Mouse (Mus musculus) liver, adult 2 months (tissue): ENCODE measurements around the gene Pde2a. TPM values are rescaled to one million over a fixed set of nuclear protein-coding genes. Genes with fewer than 3 reads are reported as not detected.
A peak's percentile ranks its signal among the peaks of the same experiment; 100 is the strongest.

Experiments used
- DNase-seq: peaks from one replicate; pipeline ENCODE4 v3.0.0-alpha.2; 2011; ENCODE audit warnings: low read depth, low spot score; ENCODE audit errors: extremely low read depth
- H3K27ac ChIP-seq: fragments of 200-500 bp; replicated peaks from 2 replicates; pipeline ENCODE4 v1.5.1; 2012; ENCODE audit warnings: low read depth, mild to moderate bottlenecking, control low read depth, inconsistent platforms, low read length; ENCODE audit not compliant: insufficient read depth
- H3K27me3 ChIP-seq: fragments of 200-500 bp; 2 replicates; pipeline ENCODE4 v1.6.1; 2012; ENCODE audit warnings: mild to moderate bottlenecking, moderate library complexity, low read length, inconsistent platforms; ENCODE audit not compliant: control insufficient read depth, insufficient read depth
- H3K36me3 ChIP-seq: fragments of 200-500 bp; 2 replicates; pipeline ENCODE4 v1.6.1; 2012; ENCODE audit warnings: low read length, inconsistent platforms; ENCODE audit not compliant: control insufficient read depth, insufficient read depth
- H3K4me1 ChIP-seq: fragments of 200-500 bp; 2 replicates; pipeline ENCODE4 v1.6.1; 2011; ENCODE audit warnings: low read length; ENCODE audit not compliant: control insufficient read depth, insufficient read depth
- H3K4me3 ChIP-seq: fragments of 200-500 bp; 2 replicates; pipeline ENCODE4 v1.5.1; 2011; ENCODE audit warnings: low read depth, mild to moderate bottlenecking, control low read depth, low read length, moderate library complexity; ENCODE audit not compliant: insufficient read depth
- H3K79me2 ChIP-seq: fragments of 200-500 bp; 2 replicates; pipeline ENCODE4 v1.6.1; 2012; ENCODE audit warnings: inconsistent platforms, mild to moderate bottlenecking, low read length, moderate library complexity; ENCODE audit not compliant: control insufficient read depth, insufficient read depth
- H3K9ac ChIP-seq: fragments of 200-500 bp; 2 replicates; pipeline ENCODE4 v1.6.1; 2012; ENCODE audit warnings: low read depth, mild to moderate bottlenecking, control low read depth, inconsistent platforms, low read length
- CTCF ChIP-seq: fragments of 200-500 bp; IDR thresholded peaks from 2 replicates; pipeline ENCODE4 v1.5.1; 2011; ENCODE audit warnings: low read depth, low read length, control low read depth
- POLR2A ChIP-seq: fragments of 200-500 bp; IDR thresholded peaks from 2 replicates; pipeline ENCODE4 v1.6.1; 2011; ENCODE audit warnings: low read length, control low read depth; ENCODE audit not compliant: insufficient read depth; ENCODE audit errors: extremely low read depth
- WGBS: fragments of 180-500 bp; shearing (Covaris S2); methylation state at CpG from one replicate; pipeline ENCODE4 v1.1.7; 2018; 5-methylcytosine and 5-hydroxymethylcytosine counted together
- polyA plus RNA-seq: library from polyadenylated mRNA; depleted of rRNA; stranded (reverse); fragments of >200 nt; gene quantifications from 2 replicates; pipeline ENCODE4 v1.2.3, GENCODE M21; 2012
- total RNA-seq: library from RNA; depleted of rRNA; stranded (reverse); fragments of >200 nt; gene quantifications from 2 replicates; pipeline ENCODE4 v1.2.3, GENCODE M21; 2014

Gene Pde2a
- total and polyA plus RNA-seq, 2 experiments, result 7.7 to 11.4 TPM

- Histone ChIP-seq H3K79me2 (no peaks in the 10 kb centered on the region), H3K4me1 (no peaks in the 10 kb centered on the region), H3K36me3 (no peaks in the 10 kb centered on the region), H3K27me3 (no peaks in the 10 kb centered on the region), H3K4me3 (no peak overlapping the region), H3K27ac (no peak overlapping the region), H3K9ac (no peak overlapping the region)
- 60% methylated on average over 6 of the region's 6 CpGs for WGBS
- DNase-seq, result no peak
- TF ChIP-seq CTCF (no peak), POLR2A (no peak)
Observed at GRCm38 (mm10) chr7:101435038-101435437, 13.5 kb downstream of the Pde2a start.

DNA sequence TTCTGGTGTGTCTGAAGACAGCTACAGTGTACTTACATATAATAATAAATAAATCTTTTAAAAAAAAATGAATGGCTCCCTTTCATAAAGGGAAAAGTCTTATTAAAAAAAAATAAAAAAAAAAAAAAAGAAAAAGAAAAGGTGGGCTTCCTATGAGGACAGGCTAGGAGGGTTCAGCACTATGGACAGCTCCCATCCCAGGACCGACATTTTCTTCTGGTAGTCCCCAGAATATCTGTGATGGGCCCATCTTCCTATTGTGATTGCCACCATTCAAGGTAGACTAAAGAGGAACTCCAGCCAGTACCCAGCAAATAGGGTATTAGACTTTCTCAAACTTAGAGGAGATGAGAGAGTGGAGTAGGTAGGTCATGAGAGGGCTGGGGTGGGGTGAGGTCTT is 16.4 kb downstream of the Pde2a start:
- Histone ChIP-seq H3K4me3 (no peak overlapping the region), H3K36me3 (no peaks in the 10 kb centered on the region), H3K9ac (no peak overlapping the region), H3K27ac (no peak overlapping the region), H3K79me2 (no peaks in the 10 kb centered on the region), H3K27me3 (no peaks in the 10 kb centered on the region), H3K4me1 (no peaks in the 10 kb centered on the region)
- DNase-seq, result no peak
- 4% methylated on average over 1 of the region's 1 CpGs for WGBS
- no peak for TF ChIP-seq POLR2A
- TF ChIP-seq CTCF, result no peak

GRCm38 (mm10) chr7:101443093-101443492 is 21.6 kb downstream of the Pde2a start:
- no peak overlapping the region for H3K27ac ChIP-seq
- TF ChIP-seq CTCF (no peak), POLR2A (no peak)
- H3K79me2 ChIP-seq, result no peaks in the 10 kb centered on the region
- H3K36me3 ChIP-seq, result no peaks in the 10 kb centered on the region
- no peak overlapping the region for H3K4me3 ChIP-seq
- H3K4me1 ChIP-seq, result no peaks in the 10 kb centered on the region
- 68% methylated on average over 10 of the region's 10 CpGs for WGBS
- no peak for DNase-seq
- no peak overlapping the region for H3K9ac ChIP-seq
- H3K27me3 ChIP-seq, result no peaks in the 10 kb centered on the region

DNA sequence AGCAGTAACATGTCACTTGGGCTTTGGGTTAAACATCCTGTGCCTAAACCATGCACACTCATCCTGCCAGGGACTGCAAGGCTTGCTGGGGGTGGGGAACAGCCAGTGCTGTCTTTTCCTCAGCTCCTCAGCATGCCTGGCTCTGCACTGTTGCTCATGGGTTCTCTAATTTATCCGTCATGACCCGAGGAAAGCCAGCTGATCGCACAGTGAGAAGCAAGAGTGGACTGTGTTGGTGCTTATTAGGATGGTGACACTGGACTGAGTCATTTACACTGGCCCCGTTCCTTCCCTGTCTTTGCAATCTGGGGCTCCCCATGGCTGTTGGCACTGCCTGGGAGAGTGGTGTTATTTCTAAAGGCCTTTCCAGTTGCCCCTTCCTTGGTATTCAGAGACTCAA is 22.7 kb downstream of the Pde2a start:
- 87% methylated on average over 4 of the region's 4 CpGs for WGBS
- H3K79me2 ChIP-seq, result no peaks in the 10 kb centered on the region
- no peak overlapping the region for H3K4me3 ChIP-seq
- TF ChIP-seq CTCF (no peak), POLR2A (no peak)
- no peaks in the 10 kb centered on the region for H3K36me3 ChIP-seq
- H3K9ac ChIP-seq, result no peak overlapping the region
- no peaks in the 10 kb centered on the region for H3K4me1 ChIP-seq
- no peak for DNase-seq
- H3K27me3 ChIP-seq, result no peaks in the 10 kb centered on the region
- no peak overlapping the region for H3K27ac ChIP-seq

DNA sequence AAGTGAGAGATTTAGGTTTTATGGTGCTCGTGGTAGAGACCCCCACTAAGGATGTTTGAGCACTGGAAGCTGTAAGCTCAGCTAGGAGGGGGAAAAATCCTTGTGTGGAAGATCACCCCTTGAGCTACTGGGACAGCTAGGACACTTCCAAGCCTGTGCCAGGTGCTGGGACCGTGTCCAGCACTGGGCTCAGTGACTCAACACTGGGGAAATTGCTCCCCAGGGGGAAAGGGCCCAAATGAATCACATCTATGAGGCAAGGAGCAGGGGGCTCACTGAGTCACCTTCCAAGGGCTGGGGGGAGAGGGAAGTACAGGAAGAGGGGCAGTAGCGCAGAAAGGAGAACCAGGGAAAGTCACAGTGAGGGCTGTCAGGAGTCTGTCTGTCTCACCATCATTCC is 28.4 kb downstream of the Pde2a start:
- TF ChIP-seq POLR2A (no peak), CTCF (no peak)
- H3K4me1 ChIP-seq, result peaks cover 1% of the 10 kb centered on the region; the same call in 1 of the 2 replicates
- no peaks in the 10 kb centered on the region for H3K27me3 ChIP-seq
- H3K4me3 ChIP-seq, result no peak overlapping the region
- no peak for DNase-seq
- no peak overlapping the region for H3K27ac ChIP-seq
- 35% methylated on average over 3 of the region's 3 CpGs for WGBS
- H3K79me2 ChIP-seq, result no peaks in the 10 kb centered on the region
- no peaks in the 10 kb centered on the region for H3K36me3 ChIP-seq
- no peak overlapping the region for H3K9ac ChIP-seq

DNA sequence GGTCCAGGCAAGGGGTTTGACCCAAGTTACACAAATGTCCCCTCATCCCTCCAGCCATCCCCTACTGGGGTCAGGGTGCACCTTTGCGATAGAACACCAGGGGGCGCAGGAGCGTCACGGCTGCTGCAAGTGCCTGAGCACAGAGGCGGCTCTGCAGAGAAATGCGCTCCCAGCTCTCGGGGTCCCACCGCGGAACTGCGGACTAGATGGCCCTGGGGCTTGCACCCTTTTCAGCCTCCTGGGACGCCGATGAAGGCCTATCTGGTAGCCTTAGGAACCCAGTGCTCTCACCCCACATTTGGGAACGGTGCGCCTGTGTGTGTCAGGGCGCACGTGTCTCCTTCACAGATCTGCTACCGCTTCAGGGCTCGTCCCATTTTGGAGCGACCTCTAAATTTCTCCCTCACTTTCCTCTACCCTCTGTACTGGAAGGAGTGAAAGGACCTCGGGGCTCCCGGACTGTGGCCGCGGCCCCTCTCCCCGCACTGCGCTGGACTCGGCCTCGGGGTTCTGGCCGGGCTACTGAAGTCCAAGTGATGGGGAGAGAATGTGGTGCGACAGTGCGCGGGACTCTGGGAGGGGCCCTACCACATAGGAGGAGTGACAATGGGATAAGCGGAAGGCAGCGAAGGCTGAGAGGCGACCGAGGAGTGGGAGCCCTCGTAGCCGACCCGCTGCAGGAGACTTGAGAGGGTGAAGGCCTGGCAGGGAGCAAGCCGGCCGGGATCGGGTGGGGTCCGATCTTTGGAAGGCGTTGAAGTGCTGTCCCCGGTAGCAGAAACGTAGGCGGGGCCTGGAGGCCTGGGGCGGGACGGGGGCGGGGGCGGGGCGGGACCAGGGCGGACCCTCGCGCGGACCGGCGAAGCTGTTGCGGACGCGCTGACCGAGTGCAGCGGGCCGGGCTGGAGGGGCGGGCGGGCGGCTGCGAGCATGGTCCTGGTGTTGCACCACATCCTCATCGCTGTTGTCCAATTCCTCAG is 29.2 kb downstream of the Pde2a start:
- TF ChIP-seq CTCF (peak; percentile 98), POLR2A (no peak)
- Histone ChIP-seq H3K27ac (no peak overlapping the region), H3K4me1 (peaks cover 1% of the 10 kb centered on the region; the same call in 1 of the 2 replicates), H3K4me3 (peak overlapping the region; percentile 85), H3K36me3 (no peaks in the 10 kb centered on the region), H3K79me2 (no peaks in the 10 kb centered on the region), H3K27me3 (no peaks in the 10 kb centered on the region), H3K9ac (peak overlapping the region; percentile 70)
- peak; percentile 59 for DNase-seq
- WGBS, result 1% methylated on average over 64 of the region's 68 CpGs
